Mouse (Mus musculus) brain, embryonic 14.5 days (tissue): ENCODE measurements around the gene Kank4.

Source experiments
- CTCF ChIP-seq: fragments of 200-500 bp; IDR thresholded peaks from 2 replicates; pipeline ENCODE4 v1.5.1; 2012; ENCODE audit warnings: inconsistent platforms, mild to moderate bottlenecking, moderate library complexity, borderline replicate concordance; ENCODE audit not compliant: insufficient read depth, insufficient read length; ENCODE audit errors: extremely low read depth
- POLR2A ChIP-seq: fragments of 200-500 bp; IDR thresholded peaks from 2 replicates; pipeline ENCODE4 v1.6.1; 2012; ENCODE audit warnings: mild to moderate bottlenecking, inconsistent platforms, borderline replicate concordance; ENCODE audit not compliant: poor library complexity, insufficient read depth, insufficient read length, severe bottlenecking; ENCODE audit errors: extremely low read depth

DNA sequence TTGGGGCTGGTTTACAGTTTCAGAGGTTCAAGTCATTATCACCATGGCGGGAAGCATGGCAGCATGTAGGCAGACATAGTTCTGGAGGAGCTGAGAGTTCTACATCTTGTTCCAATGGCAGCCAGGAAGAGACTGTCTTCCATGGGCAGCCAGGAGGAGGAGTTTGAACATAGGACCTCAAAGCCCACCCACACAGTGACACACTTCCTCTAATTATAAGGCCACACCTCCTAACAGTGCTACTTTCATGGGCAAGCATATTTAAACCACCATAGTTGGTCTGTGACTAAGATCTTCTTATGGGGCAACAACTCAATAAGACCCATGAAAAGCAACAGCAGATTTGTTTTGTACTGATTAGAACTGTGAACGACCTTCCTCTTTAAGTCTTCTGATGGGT is 46.1 kb upstream of the Kank4 start:
- TF ChIP-seq CTCF (no peak), POLR2A (no peak)
